Mouse (Mus musculus) fat pad, adult 2 months (tissue): ENCODE results near the gene Crtac1.

Experiments
- DNase-seq: peaks from one replicate; pipeline ENCODE4 v3.0.0-alpha.2; 2011; ENCODE audit warnings: low read depth, low spot score; ENCODE audit errors: extremely low read depth

Crtac1 gene

GRCm38 (mm10) chr19:42431485-42432190, at the start of gene Crtac1:
Crtac1 (minus strand) TSS chr19:42431783.
- no peak for DNase-seq

- DNase-seq = no peak
These were observed 46.7 kb upstream of the Crtac1 start for GRCm38 (mm10) chr19:42478303-42478702.

- no peak for DNase-seq
These were observed 46.2 kb upstream of the Crtac1 start for GRCm38 (mm10) chr19:42477769-42478168.

- DNase-seq = no peak
These were observed 41.2 kb upstream of the Crtac1 start for GRCm38 (mm10) chr19:42472831-42473230.

GRCm38 (mm10) chr19:42471571-42471970, 40.0 kb upstream of the Crtac1 start:
- DNase-seq = no peak

- no peak for DNase-seq
These were observed 30.3 kb upstream of the Crtac1 start for GRCm38 (mm10) chr19:42461851-42462250.

- DNase-seq = no peak
These were observed 29.8 kb upstream of the Crtac1 start for GRCm38 (mm10) chr19:42461353-42461752.

GRCm38 (mm10) chr19:42459512-42459911, 27.9 kb upstream of the Crtac1 start:
- no peak for DNase-seq

GRCm38 (mm10) chr19:42454481-42455236, 23.1 kb upstream of the Crtac1 start:
- no peak for DNase-seq

- DNase-seq = no peak
These were observed 22.4 kb upstream of the Crtac1 start for GRCm38 (mm10) chr19:42454006-42454405.

GRCm38 (mm10) chr19:42452539-42452938, 21.0 kb upstream of the Crtac1 start:
- no peak for DNase-seq

GRCm38 (mm10) chr19:42448539-42448938, 17.0 kb upstream of the Crtac1 start:
- DNase-seq = no peak

GRCm38 (mm10) chr19:42443887-42444409, 12.4 kb upstream of the Crtac1 start:
- DNase-seq = no peak

GRCm38 (mm10) chr19:42443266-42443665, 11.7 kb upstream of the Crtac1 start:
- DNase-seq = no peak

- DNase-seq = no peak
These were observed 10.9 kb upstream of the Crtac1 start for GRCm38 (mm10) chr19:42442246-42443197.

- DNase-seq = no peak
These were observed 8.5 kb upstream of the Crtac1 start for GRCm38 (mm10) chr19:42440089-42440488.

GRCm38 (mm10) chr19:42439353-42439752, 7.8 kb upstream of the Crtac1 start:
- no peak for DNase-seq

GRCm38 (mm10) chr19:42435621-42436020, 4.0 kb upstream of the Crtac1 start:
- DNase-seq = no peak

- no peak for DNase-seq
These were observed 1.2 kb upstream of the Crtac1 start for GRCm38 (mm10) chr19:42432761-42433160.

GRCm38 (mm10) chr19:42432191-42432590, 608 bp upstream of the Crtac1 start:
- DNase-seq = no peak

GRCm38 (mm10) chr19:42430981-42431380, 602 bp downstream of the Crtac1 start:
- DNase-seq = no peak
